Mouse (Mus musculus) forebrain, embryonic 13.5 days (tissue): ENCODE results near the gene Myh7. TPM values are rescaled to one million over a fixed set of nuclear protein-coding genes. Genes with fewer than 3 reads are reported as not detected.

Experiments
- microRNA counts: library from miRNA; unstranded; fragments of <30 nt; microRNA quantifications from one replicate; lab custom pipeline; 2016
- microRNA-seq: library from miRNA; unstranded; fragments of <30 nt; microRNA quantifications from one replicate; pipeline ENCODE4, GENCODE M21; 2016
- polyA plus RNA-seq: library from polyadenylated mRNA; unstranded; fragments of >200 nt; fragmentation: Nextera tagmentation; extraction: Ambion mirVana; gene quantifications from 2 replicates; pipeline ENCODE4 v1.2.1, GENCODE M21; 2015

Myh7 gene
- polyA plus RNA-seq, 1 experiment from 2014 or later: 2.5 TPM

MicroRNAs encoded within 50 kb of the gene (microRNA counts, 519-probe panel; counts per million panel counts)
- 2,399 counts per million, percentile 61 among the panel's probes with 10 or more counts for microRNA mmu-miR-208a (lab: Ali Mortazavi, UCI)
- microRNA mmu-miR-208b (lab: Ali Mortazavi, UCI): 177 counts per million, percentile 53 among the panel's probes with 10 or more counts

Small RNAs within 50 kb of the gene (microRNA-seq; reads per million reads assigned to microRNA genes)
- gene Mir208a: 4.3 reads per million, percentile 11 among the genes with 10 or more reads in this experiment
- 35.4 reads per million, percentile 37 among the genes with 10 or more reads in this experiment for gene Mir208b

Other genes starting within 250 kb of the Myh7 start
- 3.2 and 3.5 TPM in 2 replicates for gene Slc7a8, start 212.7 kb downstream of the Myh7 start, polyA plus RNA-seq
- not detected in 2 replicates for gene Rnf212b, start 180.5 kb downstream of the Myh7 start, polyA plus RNA-seq
- 11.9 and 12.8 TPM in 2 replicates for gene Homez, start 123.7 kb downstream of the Myh7 start, polyA plus RNA-seq
- gene Ppp1r3e, start 117.1 kb downstream of the Myh7 start, polyA plus RNA-seq: 1.4 and 2.0 TPM in 2 replicates
- gene Bcl2l2, start 111.2 kb downstream of the Myh7 start, polyA plus RNA-seq: 3.4 and 4.1 TPM in 2 replicates
- gene Gm20521, start 111.2 kb downstream of the Myh7 start, polyA plus RNA-seq: 0.30 TPM in 1 of 2 replicates, not detected in the other
- gene Pabpn1, start 102.1 kb downstream of the Myh7 start, polyA plus RNA-seq: 167 and 171 TPM in 2 replicates
- 90.8 and 102 TPM in 2 replicates for gene Slc22a17, start 81.5 kb downstream of the Myh7 start, polyA plus RNA-seq
- gene Efs, start 68.5 kb downstream of the Myh7 start, polyA plus RNA-seq: 28.2 and 30.5 TPM in 2 replicates
- gene Il25, start 61.9 kb downstream of the Myh7 start, polyA plus RNA-seq: 0.23 and 0.52 TPM in 2 replicates
- 0.69 and 0.85 TPM in 2 replicates for gene Cmtm5, start 58.4 kb downstream of the Myh7 start, polyA plus RNA-seq
- 0.32 and 0.91 TPM in 2 replicates for gene Myh6, start 27.7 kb downstream of the Myh7 start, polyA plus RNA-seq
- gene Gm17428, start 17.7 kb downstream of the Myh7 start, polyA plus RNA-seq: not detected in 2 replicates
- gene Ngdn, start 20.8 kb upstream of the Myh7 start, polyA plus RNA-seq: 81.2 and 86.4 TPM in 2 replicates
- gene Zfhx2, start 97.7 kb upstream of the Myh7 start, polyA plus RNA-seq: 26.7 and 28.0 TPM in 2 replicates
- 39.0 and 42.0 TPM in 2 replicates for gene Thtpa, start 100.2 kb upstream of the Myh7 start, polyA plus RNA-seq
- gene Ap1g2, start 112.0 kb upstream of the Myh7 start, polyA plus RNA-seq: 9.7 and 9.8 TPM in 2 replicates
- gene Jph4, start 122.3 kb upstream of the Myh7 start, polyA plus RNA-seq: 17.5 and 17.7 TPM in 2 replicates
- not detected in 2 replicates for gene Dhrs2, start 227.4 kb upstream of the Myh7 start, polyA plus RNA-seq